16 mouse cellular contexts compared by ENCODE assay signal in genomic region chr9:70366898-70367297, GRCm38 (mm10). TPM values are rescaled to one million over a fixed set of nuclear protein-coding genes. Genes with fewer than 3 reads are reported as not detected.
DNase-seq lines count a peak whose midpoint lies in the region; ATAC-seq and TF ChIP-seq lines count a peak whose summit lies in the region.
"Had no signal": no experiment of that assay in that cellular context is flagged by ENCODE, and none has a peak within 500 bp of the region (broad histone marks: within the 10 kb centered on the region; RNA-seq: fewer than 3 reads in every experiment).

No protein-coding gene starts in this region.

- H3K4me1 ChIP-seq in heart, postnatal 0 days (ENCODE audit: control insufficient read depth, insufficient read depth): no peaks in the 10 kb centered on the region
- H3K4me1 ChIP-seq in heart, embryonic 10.5 days: 0 out of 2 replicates have a peak, but pooled peaks cover 4% of the 10 kb centered on the region
- H3K4me1 ChIP-seq: embryonic facial prominence, embryonic 12.5 days; forebrain, embryonic 10.5 days had no signal

- no peak overlapping the region for H3K4me2 ChIP-seq in heart, postnatal 0 days (ENCODE audit: low read depth, low read length)
- H3K4me2 ChIP-seq: embryonic facial prominence, embryonic 12.5 days had no signal

- H3K9ac ChIP-seq in heart, postnatal 0 days (replicated peaks; ENCODE audit: low read depth, low read length): no peak overlapping the region
- H3K9ac ChIP-seq: embryonic facial prominence, embryonic 12.5 days had no signal

- TF ChIP-seq CTCF in heart, postnatal 0 days (IDR thresholded peaks at IDR 0.05; ENCODE audit: low read depth): no peak

- WGBS in heart, postnatal 0 days: 76% methylated on average over 6 of the region's 6 CpGs
- WGBS in heart, embryonic 10.5 days: 82% methylated on average over 6 of the region's 6 CpGs

- H3K27me3 ChIP-seq in heart, postnatal 0 days (ENCODE audit: control insufficient read depth, insufficient read depth, low read length): no peaks in the 10 kb centered on the region
- no peaks in the 10 kb centered on the region for H3K27me3 ChIP-seq in heart, embryonic 10.5 days (ENCODE audit: insufficient read depth, poor library complexity, severe bottlenecking)
- H3K27me3 ChIP-seq: embryonic facial prominence, embryonic 12.5 days had no signal

- peaks cover 73% of the 10 kb centered on the region for H3K36me3 ChIP-seq in heart, postnatal 0 days (replicated peaks; ENCODE audit: control insufficient read depth, insufficient read depth, low read length)
- peaks cover 74% of the 10 kb centered on the region for H3K36me3 ChIP-seq in heart, embryonic 10.5 days

- no peak for ATAC-seq in heart, postnatal 0 days (ENCODE audit: insufficient read depth, low read depth)
- peak; percentile 69 for ATAC-seq in megakaryocyte, adult 5-6 weeks (ENCODE audit: poor library complexity, severe bottlenecking)
- ATAC-seq in CD4-positive, CD25-positive, alpha-beta regulatory T cell, adult 4 months: no peak
- ATAC-seq: intestine, embryonic 16.5 days had no signal

- H3K4me3 ChIP-seq in heart, postnatal 0 days (ENCODE audit: low read depth, low read length): no peak overlapping the region
- H3K4me3 ChIP-seq in heart, embryonic 10.5 days: no peak overlapping the region
- H3K4me3 ChIP-seq: embryonic facial prominence, embryonic 12.5 days; forebrain, embryonic 10.5 days had no signal

- no peak for DNase-seq in heart, postnatal 0 days (ENCODE audit: low spot score)
- DNase-seq in heart, embryonic 10.5 days (ENCODE audit: low spot score): no peak
- DNase-seq in brain, adult 2 months (ENCODE audit: low read depth, low spot score): peak; percentile 70
- peak; percentile 17 to 55 for DNase-seq in frontal cortex, postnatal 36 days (ENCODE audit: low spot score in 2 of 2)
- DNase-seq in lung, postnatal 14 days: no peak
- no peak for DNase-seq in adrenal gland, postnatal 4 days (ENCODE audit: low spot score in 2 of 2)
- DNase-seq: cerebellum, adult 8-10 months; gastrocnemius, postnatal 25 days; kidney, postnatal 4 days; midbrain, embryonic 14.5 days; thymus, postnatal 4 days had no signal

- H3K27ac ChIP-seq in heart, postnatal 0 days (ENCODE audit: low read depth): 0 out of 2 replicates have a peak overlapping the region, but pooled peaks have one; percentile 6
- H3K27ac ChIP-seq in heart, embryonic 10.5 days: no peak overlapping the region
- H3K27ac ChIP-seq: embryonic facial prominence, embryonic 12.5 days; forebrain, embryonic 10.5 days had no signal

- 0 out of 2 replicates have a peak, but pooled peaks cover 5% of the 10 kb centered on the region for H3K9me3 ChIP-seq in heart, postnatal 0 days (replicated peaks; ENCODE audit: control insufficient read depth, low read length)
- H3K9me3 ChIP-seq in heart, embryonic 10.5 days: no peaks in the 10 kb centered on the region
- H3K9me3 ChIP-seq: embryonic facial prominence, embryonic 12.5 days; forebrain, embryonic 10.5 days had no signal

- TF ChIP-seq EP300 in heart, postnatal 0 days (IDR thresholded peaks at IDR 0.05; ENCODE audit: low read depth): no peak

RNA-seq across cellular contexts. Expression of gene Ccnb2, which starts 54.4 kb away (rescaled TPM):
- 64.8 and 128 TPM in 2 replicates for total RNA-seq in heart, postnatal 0 days (2014; rRNA removed; ENCODE audit: low replicate concordance)
- 61.5 and 68.1 TPM in 2 replicates for polyA plus RNA-seq in heart, postnatal 0 days (2015; fragmentation: Nextera tagmentation; extraction: Ambion mirVana)
- 175 and 185 TPM in 2 replicates for polyA plus RNA-seq in heart, embryonic 10.5 days (2016; fragmentation: Nextera tagmentation; extraction: Ambion mirVana)
- total RNA-seq in megakaryocyte, adult 5-6 weeks (2015): 176 and 191 TPM in 2 replicates
- total RNA-seq in megakaryocyte, adult 5-6 weeks (2017): 126 and 128 TPM in 2 replicates
- total RNA-seq in adrenal gland, postnatal 4 days (2021): 10 to 100 TPM; 42.4 to 46.1 TPM
- 10 to 100 TPM in 1 of 2 experiments, 1 to 10 TPM in 1; 9.8 to 21.7 TPM for polyA plus RNA-seq in CD4-positive, CD25-positive, alpha-beta regulatory T cell, adult 4 months (2017; shearing (Covaris generic))

Comparison
In these comparisons a context has a peak if more than half of its experiments do, and no peak if none do; other contexts are left out.
1. DNase-seq: peak in brain, adult 2 months (single experiment) and frontal cortex, postnatal 36 days (2 of 2); none in heart, postnatal 0 days (single experiment), heart, embryonic 10.5 days (single experiment), lung, postnatal 14 days (single experiment) and adrenal gland, postnatal 4 days (0 of 2).